Mouse (Mus musculus): ENCODE measurements around the gene Arid3b.

The Arid3b gene

DNA sequence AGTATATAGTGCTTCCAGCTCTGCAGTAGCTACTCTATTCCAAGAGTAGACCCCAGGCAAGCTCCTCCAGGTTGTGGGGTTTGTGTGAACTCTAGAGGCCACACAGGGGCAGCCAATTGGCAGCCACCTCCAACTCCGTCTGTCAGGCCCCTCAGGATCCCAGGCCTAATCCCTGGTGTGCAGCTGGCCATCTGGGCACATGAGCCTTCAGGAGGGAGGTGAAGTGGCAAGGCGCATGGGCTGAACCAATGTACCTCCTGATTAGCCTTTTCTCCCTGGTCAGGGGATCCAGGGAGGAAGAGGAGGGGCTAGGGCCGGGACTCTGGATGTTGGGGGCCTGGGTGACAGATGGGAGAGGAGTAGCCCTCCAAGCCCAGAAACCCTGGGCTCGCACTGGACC lies 60.9 kb downstream of the Arid3b start:
- DNase-seq (ENCODE audit: low read depth, low spot score), result no peak

DNA sequence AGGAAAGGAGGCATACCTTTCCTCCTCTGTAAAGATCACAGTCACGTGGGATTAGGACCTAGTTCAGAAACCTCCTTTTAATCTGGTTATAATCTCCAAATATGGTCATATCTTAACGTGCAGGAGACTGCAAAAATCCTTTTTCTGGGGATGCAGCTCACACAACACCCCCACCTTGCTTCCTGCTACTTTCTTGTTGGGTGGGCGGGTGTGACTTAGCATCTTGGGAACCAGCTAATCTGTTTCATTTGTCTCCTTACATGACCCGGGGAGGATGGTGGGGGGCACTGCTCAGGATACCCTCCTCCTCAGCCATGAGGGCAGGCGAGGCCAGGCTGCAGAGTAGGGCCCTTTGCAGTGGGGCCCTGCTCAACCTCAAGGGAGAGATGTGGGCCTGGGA lies 61.6 kb downstream of the Arid3b start:
- no peak for DNase-seq (ENCODE audit: low read depth, low spot score)

DNA sequence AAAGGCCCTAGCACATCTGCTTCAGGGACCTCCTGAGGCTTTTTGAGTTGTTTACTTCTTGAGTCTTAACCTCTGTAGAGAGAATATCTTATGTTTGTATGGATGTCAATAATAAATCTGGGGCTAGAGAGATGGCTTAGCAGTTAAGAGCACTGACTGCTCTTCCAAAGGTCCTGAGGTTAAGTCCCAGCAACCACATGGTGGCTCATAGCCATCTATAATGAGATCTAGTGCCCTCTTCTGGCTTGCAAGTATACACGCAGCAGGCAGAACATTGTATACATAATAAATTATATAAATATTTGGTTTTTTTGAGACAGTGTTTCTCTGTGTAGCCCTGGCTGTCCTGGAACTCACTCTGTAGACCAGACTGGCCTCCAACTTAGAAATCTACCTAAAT lies 62.4 kb downstream of the Arid3b start:
- DNase-seq (ENCODE audit: low read depth, low spot score), result no peak

DNA sequence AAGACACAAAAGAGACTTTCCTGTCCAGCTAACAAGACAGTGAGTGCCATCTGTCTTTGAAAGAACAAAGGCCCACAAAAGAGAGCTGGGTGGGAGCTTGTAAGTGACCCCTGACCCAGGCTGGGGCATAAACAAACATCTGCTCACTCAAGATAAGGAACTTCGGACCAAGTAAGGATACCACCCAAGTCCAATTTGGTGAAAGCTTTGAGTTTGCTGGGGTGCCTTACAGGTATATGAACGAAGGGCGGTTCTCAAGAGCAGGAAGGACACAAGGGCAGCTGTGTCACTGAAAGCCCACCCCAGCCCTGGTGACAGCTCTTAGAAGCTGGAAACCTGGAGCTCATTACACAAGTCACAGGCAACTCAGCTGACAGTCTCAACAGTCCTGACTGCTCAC lies 62.8 kb downstream of the Arid3b start:
- no peak for DNase-seq (ENCODE audit: low read depth, low spot score)

DNA sequence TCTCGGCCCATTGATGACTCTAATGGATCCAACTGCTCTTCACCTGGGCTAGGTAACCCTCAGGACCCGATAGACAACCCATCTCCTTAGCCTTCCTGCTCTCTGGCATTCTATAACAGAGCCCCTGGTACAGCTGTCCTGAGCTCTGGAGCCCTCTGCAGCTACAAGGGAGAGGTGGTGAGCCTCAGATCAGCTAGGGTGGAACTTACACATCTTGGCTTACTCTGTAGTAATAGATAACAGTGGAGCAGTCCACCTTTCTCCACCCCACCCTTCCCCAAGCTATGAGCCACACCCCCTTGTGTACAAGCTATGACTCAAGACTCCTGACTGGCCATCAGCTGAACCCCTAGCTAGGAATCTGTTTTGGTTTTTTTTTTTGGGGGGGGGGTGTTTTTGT lies 65.8 kb downstream of the Arid3b start:
- no peak for DNase-seq (ENCODE audit: low read depth, low spot score)

DNA sequence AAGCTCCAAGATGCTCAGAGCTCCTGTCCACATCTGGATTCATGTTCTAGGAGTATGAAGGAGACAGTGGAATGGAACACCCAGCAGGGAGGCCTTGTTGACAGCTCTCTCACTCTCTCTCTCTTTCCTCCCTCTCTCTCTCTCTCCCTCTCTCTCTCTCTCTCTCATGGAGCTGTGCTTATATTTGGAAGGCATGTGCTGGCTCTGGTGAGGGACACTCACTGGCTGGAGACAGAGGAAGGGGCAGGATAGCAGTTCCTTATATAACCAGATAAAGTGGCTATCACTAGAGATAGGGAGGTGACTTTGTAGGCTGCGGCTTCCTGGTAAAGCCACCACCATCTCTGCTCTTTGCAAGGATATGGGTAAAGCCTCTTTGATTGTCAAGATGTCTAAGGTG lies 66.4 kb downstream of the Arid3b start:
- DNase-seq (ENCODE audit: low read depth, low spot score), result no peak

DNA sequence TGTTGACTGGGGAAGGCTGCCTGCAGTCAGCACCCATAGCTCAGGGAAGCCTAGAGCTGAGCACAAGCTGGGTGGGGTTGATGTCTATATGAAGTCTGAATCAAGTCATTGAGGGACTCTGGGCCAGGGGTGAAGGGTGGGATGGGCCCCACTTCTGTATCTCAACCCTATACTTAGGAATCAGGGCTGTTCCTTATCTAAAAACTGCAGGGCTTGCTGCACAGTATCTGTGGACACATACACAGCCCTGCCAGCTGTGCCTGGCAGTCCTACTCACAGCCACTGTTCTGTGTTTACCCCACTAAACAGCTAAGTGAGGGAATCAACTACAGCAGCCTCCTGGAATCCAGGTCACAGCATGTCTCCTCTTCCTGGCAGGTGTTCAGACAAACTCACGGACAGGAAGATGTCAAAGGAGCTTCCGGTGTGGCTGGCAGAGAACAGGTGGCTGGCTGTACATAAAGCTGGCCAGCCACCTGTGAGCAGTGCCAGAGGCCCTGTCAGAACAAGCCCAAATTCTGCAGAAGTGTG lies 67.0 kb downstream of the Arid3b start:
- no peak for DNase-seq (ENCODE audit: low read depth, low spot score)

DNA sequence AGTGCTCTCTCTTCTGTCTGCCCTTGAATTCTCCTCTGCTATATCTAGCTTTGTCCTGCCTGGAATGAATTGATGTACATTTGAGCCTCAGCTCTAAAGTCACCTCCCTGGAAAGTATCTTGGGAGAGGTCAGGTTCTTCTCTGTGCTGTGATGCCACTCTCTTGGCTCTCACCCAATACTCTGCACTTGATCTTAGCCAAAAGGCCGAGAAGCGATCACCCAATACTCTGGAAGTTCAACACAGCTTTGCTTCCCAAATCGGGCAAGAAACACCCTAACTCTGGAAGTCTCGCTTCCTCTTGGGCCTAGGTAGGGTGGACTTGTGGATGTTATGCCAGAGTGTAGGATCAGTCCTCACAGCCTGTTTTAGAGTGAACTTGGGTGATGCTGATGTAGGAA lies 69.4 kb downstream of the Arid3b start:
- no peak for DNase-seq (ENCODE audit: low read depth, low spot score)

DNA sequence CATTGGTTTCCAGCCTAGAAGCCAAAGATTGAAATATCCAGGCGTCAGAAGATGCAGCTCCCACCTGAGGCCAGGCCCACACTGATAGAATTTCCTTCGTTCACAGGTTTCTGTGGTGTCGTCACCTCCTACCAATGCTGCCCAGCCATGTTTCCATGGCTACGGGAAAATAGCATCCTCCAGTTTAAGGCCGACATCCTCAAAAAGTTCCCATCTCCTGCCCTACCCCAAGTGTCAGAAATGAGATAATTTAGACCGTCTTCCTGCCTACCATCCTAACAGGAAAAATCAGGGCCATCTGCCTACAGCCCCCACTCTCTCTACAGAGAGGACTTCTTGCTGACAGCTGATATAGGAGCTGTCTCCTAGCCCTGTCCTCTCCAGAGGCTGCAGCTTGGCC lies 70.2 kb downstream of the Arid3b start:
- no peak for DNase-seq (ENCODE audit: low read depth, low spot score)

DNA sequence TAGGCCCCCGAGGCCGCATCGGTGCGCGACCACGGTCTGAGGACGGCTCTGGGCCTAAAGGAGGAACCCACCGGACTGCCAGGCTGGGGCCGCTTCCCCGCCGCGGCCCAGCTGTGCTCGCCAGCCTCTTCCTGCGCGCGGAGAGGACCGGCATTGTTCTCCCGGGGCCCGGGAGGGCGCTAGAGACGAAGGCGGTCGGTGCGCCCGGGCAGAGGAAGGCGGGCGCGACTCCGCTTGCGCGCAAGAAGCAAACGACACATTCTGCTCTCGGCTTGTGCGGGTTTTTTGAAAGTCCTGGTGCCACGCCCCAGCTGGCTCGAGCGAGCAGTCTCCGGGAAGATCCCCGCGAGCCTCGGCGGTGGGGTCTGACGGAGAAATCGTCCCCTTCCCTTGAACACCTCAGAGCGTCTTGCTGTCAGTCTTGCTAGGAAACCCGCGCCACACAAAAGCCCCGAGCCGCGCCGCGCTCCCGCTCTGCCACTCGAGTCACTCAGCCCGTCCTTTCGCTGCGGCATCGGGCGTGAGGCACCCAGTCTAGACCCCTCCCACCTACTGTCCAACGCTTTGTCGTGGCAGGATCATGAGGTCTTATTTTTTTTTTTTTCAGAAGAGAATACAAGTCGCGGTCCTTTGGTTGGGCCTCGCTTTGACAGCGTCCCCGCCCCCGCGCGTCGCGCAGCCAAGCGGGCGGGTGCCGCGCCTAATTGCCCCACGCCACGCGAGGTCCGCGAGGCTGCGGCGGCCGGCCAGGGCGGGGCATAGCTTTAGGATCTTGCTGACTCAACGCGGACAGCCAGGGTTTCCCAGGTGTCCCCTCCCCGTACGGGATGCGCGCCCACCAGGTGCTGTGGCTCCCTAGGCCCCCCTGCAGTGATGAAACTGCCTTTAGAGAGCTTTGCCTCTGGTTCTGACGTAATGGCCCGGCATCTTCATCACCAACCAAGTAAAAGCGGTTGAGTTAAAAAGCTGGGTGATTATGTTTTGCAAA lies 70.9 kb downstream of the Arid3b start, which contains the start of gene Clk3:
Gene Clk3, minus strand, starts transcription at position 497 of the 988 bp plus-strand sequence.
- DNase-seq (ENCODE audit: low read depth, low spot score), result peak; percentile 31

DNA sequence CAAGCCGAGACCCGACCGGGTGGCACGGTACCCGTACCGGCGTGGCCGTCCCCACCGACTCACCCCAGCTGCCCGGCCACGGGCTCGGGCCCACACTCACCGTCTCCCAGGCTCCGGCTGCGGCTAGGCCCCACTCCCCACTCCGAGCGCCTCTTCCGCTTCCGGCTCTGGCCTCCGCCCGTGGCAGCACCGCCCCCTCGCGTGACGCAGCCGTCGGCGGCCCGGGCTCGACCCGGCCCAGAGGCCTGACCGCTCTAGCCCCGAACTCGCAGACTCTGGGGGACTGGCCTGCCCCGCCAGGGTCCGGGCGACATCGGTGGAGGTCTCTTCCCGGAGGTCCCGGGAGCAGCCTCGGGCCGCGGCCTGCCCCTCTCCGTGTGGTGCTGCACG lies 71.6 kb downstream of the Arid3b start:
- peak; percentile 89 for DNase-seq (ENCODE audit: low read depth, low spot score)

DNA sequence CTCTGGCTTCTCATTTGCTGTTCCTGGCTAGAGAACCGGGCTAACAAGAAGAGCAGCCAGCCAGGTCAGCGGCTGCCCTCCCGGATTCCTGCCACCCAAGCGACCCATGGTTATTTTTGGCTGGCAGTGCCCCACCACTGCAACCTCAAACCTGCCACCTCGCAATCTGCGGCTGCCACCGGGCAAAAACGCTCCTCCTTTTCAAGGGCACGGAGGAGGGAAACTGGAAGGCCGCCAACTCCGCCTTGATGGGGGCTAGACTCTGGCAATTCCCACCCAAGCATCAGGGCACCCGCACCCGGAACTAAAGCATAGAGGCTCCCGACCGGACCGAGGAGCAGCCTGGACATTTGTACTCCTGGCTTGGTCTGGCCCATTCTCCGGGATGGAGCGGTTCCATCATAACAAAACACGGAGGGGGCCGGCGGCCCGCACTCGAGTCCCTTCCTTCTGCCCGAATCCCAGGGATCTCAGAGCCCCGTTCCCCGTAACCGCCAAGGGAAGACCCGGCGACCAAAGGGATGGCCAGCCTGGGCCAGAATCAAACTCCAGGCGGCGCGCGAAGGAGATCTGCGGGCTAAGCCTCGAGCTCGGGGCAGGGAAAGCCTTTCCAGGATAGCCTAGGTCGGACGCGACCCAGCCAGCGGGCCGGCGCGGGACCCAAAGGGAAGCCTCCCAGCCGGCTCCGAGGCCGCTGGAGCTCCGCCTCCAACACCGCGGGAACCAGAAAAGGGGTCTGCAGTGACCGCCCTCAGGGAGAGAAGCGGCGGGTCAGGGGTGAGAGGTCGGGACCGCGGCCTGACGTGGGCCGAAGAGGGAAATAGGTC lies 72.2 kb downstream of the Arid3b start:
- DNase-seq (ENCODE audit: low read depth, low spot score), result no peak

DNA sequence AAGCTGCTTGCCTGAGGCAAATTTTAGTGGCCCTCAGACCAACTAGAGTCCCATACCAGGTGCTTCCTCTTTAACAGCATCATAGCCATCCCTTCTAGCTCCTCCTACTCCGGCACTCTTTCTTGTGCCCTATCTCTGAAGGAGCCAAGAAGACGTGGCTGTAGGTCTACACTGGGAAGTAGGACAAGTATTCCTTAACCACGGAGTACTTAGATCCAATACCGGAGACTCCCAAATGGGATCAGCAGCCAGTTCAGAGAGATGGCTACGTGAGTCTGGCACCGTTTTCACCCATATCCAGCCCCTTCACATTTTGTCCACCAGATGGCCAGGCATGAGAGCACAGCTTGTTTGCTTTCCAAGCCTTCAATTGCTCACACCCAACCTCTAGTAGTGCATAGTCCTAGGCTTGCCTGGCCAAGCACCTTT lies 74.0 kb downstream of the Arid3b start:
- no peak for DNase-seq (ENCODE audit: low read depth, low spot score)

DNA sequence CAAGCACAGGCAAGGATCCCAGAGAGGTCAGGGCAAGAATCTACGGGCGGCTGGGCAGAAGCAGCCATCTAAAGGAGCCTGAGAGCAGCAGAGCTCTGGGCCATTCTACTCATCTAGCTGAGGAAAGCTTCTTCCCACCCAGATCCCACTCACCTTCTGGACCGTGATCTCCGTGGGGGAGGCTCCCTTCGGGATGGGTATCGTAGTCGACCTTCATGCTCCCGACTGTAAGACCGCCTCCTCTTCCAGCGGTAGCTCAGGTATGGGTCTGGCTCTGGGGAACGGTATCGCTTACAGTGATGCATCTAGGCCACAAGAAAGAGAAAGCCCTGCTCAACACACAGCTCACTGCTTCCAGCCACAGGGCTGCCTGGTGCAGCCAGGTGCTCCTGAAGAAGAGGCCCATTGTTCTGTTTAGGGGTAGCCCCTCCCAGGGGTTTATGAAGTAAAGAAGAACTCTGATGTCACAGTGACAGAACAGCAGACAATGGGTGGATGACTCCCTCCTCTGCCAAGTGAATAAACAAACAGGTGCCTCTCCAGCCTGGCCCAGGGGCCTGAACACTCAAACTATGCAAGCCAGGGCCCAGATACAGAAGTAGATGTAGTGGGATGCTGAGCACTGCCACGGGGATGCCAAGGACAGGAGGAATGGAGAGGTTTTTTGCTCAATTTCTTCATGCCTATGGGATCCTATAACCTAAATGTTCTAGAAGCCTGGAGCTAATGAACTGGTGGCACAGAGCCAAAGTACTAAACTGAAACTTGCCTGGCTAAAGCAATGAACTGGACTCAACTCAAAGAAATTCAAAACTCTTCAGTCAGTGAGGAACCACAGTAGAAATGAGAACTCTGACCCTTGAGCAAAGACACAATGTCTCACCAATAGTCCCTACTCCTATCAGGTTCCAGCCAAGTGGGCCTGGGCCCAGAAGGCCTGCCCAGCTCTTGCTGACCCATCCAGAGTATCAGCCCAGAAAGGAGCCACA lies 74.7 kb downstream of the Arid3b start:
- no peak for DNase-seq (ENCODE audit: low read depth, low spot score)

DNA sequence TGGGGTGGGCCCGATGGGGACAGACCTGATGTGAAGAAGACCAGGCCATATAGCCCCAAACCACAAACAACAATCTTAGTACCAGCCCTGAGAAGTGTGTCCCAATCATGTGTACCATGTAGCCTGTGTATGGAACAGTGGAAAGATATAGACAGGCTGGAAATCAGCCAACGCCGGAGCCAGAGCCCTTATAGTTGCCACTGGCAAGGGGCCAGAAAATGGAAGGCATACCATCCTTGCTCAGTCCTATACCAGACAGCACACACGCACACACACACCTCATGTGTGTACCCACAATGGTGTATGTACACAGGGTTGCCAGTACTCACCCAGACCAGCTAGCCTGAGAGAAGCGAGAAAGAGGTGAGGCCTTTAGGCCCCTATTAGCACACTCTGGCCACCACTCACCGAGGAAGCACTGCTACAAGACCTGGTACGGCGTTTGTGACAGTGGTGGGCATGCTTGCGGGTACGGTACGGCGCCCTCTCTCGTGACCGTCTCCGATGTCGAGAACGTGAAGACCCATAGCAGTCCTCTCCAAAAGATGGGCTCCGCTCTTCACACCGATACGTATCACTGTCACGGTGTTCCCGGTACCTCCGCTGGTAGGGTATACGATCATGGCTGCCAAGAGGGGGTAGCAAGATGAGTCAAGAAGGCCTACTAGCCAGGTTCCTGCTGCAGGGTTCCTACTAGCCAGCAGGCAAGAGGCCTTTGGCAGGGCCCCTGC lies 76.0 kb downstream of the Arid3b start:
- DNase-seq (ENCODE audit: low read depth, low spot score), result no peak

DNA sequence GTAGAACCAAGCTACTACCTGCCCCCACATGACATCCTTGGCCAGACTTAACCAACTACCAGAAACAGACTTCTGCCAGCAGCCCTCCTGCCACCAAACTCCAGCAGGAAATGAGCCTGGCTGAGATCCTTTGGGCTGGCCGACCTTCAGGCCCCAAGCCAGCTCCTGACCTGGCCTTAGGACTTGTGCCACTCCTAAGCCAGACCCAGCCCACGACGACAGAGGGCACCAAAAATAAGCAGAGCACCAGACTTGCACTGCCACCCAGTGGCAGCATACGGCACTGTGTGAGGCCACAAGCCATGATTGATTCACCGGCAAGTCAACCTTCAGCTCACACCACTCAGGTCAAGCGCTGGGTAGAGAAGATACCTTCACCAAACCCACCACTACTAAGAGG lies 77.3 kb downstream of the Arid3b start:
- peak; percentile 47 for DNase-seq (ENCODE audit: low read depth, low spot score)

DNA sequence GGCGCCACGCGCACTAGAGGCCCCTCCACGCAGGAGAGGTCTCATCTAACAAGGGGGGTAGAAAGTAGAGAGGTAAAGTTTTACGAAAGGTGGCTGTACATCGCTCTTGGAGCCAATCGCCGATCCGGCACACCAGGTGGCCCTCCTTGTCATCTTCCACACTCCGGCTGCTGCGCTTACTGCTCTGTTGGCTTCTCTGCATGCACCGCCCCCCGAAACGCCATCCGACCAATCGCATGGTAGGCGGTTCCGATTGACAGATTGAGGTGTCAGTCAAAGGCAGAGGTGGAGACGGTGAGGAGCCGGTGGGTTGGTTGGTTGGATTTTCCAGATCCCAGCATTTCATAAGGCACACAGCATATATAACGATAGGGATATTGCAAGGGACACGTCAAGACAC lies 78.1 kb downstream of the Arid3b start:
- no peak for DNase-seq (ENCODE audit: low read depth, low spot score)

DNA sequence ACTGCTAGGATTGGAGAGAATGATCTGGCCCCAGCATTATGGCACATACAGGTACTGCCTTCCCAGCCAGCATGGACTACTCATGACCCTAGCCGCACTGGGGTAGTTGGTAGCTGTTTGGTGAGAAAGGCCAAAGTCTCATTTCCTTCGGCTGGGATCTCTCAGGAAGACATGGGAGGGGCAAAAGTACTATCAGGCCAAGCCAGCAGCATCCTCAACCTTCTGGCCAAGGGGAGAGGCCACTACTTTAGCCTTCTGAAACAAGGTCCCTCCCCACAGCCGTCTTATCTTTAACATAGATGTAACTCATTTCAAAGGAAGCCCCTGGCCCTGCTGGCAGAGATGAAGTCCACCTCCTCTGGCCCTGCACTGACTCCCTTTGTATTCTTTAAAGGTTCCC lies 79.0 kb downstream of the Arid3b start:
- DNase-seq (ENCODE audit: low read depth, low spot score), result no peak

DNA sequence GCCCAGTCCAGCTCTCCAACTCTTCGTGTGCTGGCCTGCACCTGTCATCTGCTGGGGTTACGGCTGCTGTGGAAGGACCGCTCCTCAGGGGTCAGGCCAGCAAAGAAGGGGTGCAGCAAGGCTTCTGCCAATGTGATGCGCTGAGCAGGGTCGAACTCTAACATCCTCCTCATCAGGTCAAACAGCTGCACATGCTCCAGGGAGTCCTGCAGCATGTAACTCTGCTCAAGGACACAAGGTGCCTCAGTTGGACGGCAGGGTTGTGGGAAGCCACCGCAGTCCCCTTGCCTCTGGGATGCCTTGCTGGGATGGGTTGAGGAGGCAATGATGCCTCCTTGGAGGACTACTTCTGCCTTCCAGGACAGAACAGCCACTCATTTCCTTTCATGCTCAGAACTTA lies 85.7 kb downstream of the Arid3b start:
- DNase-seq (ENCODE audit: low read depth, low spot score), result no peak

DNA sequence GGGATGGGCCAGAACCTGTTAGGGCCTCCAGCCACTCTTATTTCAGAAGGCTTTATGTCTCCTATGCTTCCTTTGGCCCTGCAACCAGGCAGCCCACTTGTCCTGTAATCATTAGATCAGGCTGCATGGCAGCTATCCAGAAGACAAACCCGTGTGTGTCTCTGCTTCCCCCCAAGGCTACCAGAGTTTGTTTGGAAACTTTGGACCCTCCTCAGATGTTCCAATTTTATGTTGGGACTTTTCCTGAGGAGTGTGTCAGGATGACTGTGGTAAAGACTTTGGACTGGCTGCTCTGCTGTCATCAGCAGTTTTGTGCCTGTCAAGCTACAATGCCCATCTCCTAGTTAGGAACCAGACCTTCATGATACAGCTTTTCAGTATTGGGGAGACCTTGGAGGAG lies 87.8 kb downstream of the Arid3b start:
- DNase-seq (ENCODE audit: low read depth, low spot score), result no peak

Measured in forelimb bud, embryonic 11.5 days (tissue).